Mouse (Mus musculus) CH12.LX (cell line): ENCODE data around the gene Selp. TPM values are rescaled to one million over a fixed set of nuclear protein-coding genes. Genes with fewer than 3 reads are reported as not detected.

Source experiments
- DNase-seq: peaks from one replicate; pipeline ENCODE4 v3.0.0-alpha.2; 2013; ENCODE audit errors: extremely low read depth
- H3K27ac ChIP-seq: 2 replicates; pipeline ENCODE4 v1.5.1; 2012; ENCODE audit warnings: low read depth, mild to moderate bottlenecking, control low read depth, moderate library complexity; ENCODE audit not compliant: insufficient read depth
- H3K27me3 ChIP-seq: replicated peaks from 2 replicates; pipeline ENCODE3; 2012; ENCODE audit warnings: inconsistent platforms
- H3K36me3 ChIP-seq, 2 experiments: replicated peaks in 1 of 2; 2 replicates each; pipeline versions ENCODE3 to v1.6.1; 2012; ENCODE audit warnings: inconsistent platforms in 1 of 2, low read length in 1 of 2, mild to moderate bottlenecking in 1 of 2, mixed read lengths in 1 of 2, moderate library complexity in 1 of 2; ENCODE audit not compliant: control insufficient read depth in 1 of 2, insufficient read depth in 1 of 2
- H3K4me1 ChIP-seq, 2 experiments: 2 replicates each; pipeline ENCODE4 v1.6.1; 2012; ENCODE audit warnings: inconsistent platforms in 1 of 2, moderate library complexity in 1 of 2; ENCODE audit not compliant: insufficient read depth in 2 of 2, control insufficient read depth in 1 of 2
- H3K4me2 ChIP-seq: 2 replicates; pipeline ENCODE4 v1.6.1; 2012; ENCODE audit warnings: low read depth, mild to moderate bottlenecking, control low read depth; ENCODE audit not compliant: poor library complexity, insufficient read depth, severe bottlenecking
- H3K4me3 ChIP-seq, 3 experiments: fragments of 150-350 bp in 1 of 3; sonication (generic) in 1 of 3; replicated peaks in 1 of 3; 2 replicates each; pipeline versions ENCODE3 to v1.5.1; 2011 to 2012; ENCODE audit warnings: low read depth in 2 of 3, low read length in 2 of 3, mild to moderate bottlenecking in 2 of 3, moderate library complexity in 2 of 3, control low read depth in 1 of 3, improper control_type of control experiment in 1 of 3, inconsistent platforms in 1 of 3, mixed read lengths in 1 of 3; ENCODE audit not compliant: poor library complexity in 1 of 3
- H3K79me2 ChIP-seq: replicated peaks from 2 replicates; pipeline ENCODE4 v1.6.1; 2012; ENCODE audit warnings: mild to moderate bottlenecking, moderate library complexity; ENCODE audit not compliant: control insufficient read depth, poor library complexity, insufficient read depth, severe bottlenecking; ENCODE audit errors: extremely low read depth
- H3K9ac ChIP-seq: 2 replicates; pipeline ENCODE4 v1.6.1; 2012; ENCODE audit warnings: low read depth, mild to moderate bottlenecking, control low read depth, moderate library complexity; ENCODE audit not compliant: insufficient read depth
- H3K9me3 ChIP-seq: replicated peaks from 2 replicates; pipeline ENCODE3; 2012; ENCODE audit warnings: low read length, inconsistent platforms, mixed read lengths
- CHD1 ChIP-seq: IDR thresholded peaks from 2 replicates; pipeline ENCODE4 v1.6.1; 2012; ENCODE audit warnings: low read depth, low read length, improper control_type of control experiment, inconsistent platforms
- CHD2 ChIP-seq: IDR thresholded peaks from 2 replicates; pipeline ENCODE4 v1.6.1; 2011; ENCODE audit warnings: low read length, improper control_type of control experiment
- CTCF ChIP-seq, 2 experiments: IDR thresholded peaks in 1 of 2; conservative IDR thresholded peaks in 1 of 2; 2 replicates each; pipeline ENCODE4 v1.5.1; 2011 to 2012; ENCODE audit warnings: low read depth in 2 of 2, low read length in 2 of 2, improper control_type of control experiment in 1 of 2, inconsistent platforms in 1 of 2, mild to moderate bottlenecking in 1 of 2, moderate library complexity in 1 of 2
- E2F4 ChIP-seq: IDR thresholded peaks from 2 replicates; pipeline ENCODE4 v1.6.1; 2011; ENCODE audit warnings: low read depth, low read length, improper control_type of control experiment; ENCODE audit not compliant: insufficient replicate concordance
- EP300 ChIP-seq: IDR thresholded peaks from 2 replicates; pipeline ENCODE4 v1.6.1; 2011; ENCODE audit warnings: low read length, improper control_type of control experiment
- ETS1 ChIP-seq: conservative IDR thresholded peaks from 2 replicates; pipeline ENCODE4 v1.6.1; 2012; ENCODE audit warnings: low read depth, mild to moderate bottlenecking, inconsistent platforms, low read length, improper control_type of control experiment, moderate library complexity
- GABPA ChIP-seq: IDR thresholded peaks from 2 replicates; pipeline ENCODE4 v1.6.1; 2012; ENCODE audit warnings: low read depth, low read length, improper control_type of control experiment, inconsistent platforms; ENCODE audit not compliant: insufficient replicate concordance
- JUN ChIP-seq: IDR thresholded peaks from 2 replicates; pipeline ENCODE4 v1.6.1; 2011; ENCODE audit warnings: low read depth, mild to moderate bottlenecking, low read length, improper control_type of control experiment, moderate library complexity; ENCODE audit not compliant: insufficient read depth
- JUND ChIP-seq: conservative IDR thresholded peaks from 2 replicates; pipeline ENCODE4 v1.6.1; 2011; ENCODE audit warnings: low read depth, low read length, improper control_type of control experiment
- MAFK ChIP-seq: IDR thresholded peaks from 2 replicates; pipeline ENCODE4 v1.6.1; 2011; ENCODE audit warnings: low read length, improper control_type of control experiment; ENCODE audit not compliant: insufficient replicate concordance
- MAZ ChIP-seq: IDR thresholded peaks from 2 replicates; pipeline ENCODE4 v1.6.1; 2012; ENCODE audit warnings: low read depth, mild to moderate bottlenecking, inconsistent platforms, low read length, improper control_type of control experiment, moderate library complexity
- NELFE ChIP-seq: IDR thresholded peaks from 2 replicates; pipeline ENCODE4 v1.6.1; 2011; ENCODE audit warnings: low read depth, low read length, improper control_type of control experiment
- PAX5 ChIP-seq: IDR thresholded peaks from 2 replicates; pipeline ENCODE4 v1.6.1; 2012; ENCODE audit warnings: low read length, inconsistent platforms, mixed read lengths
- RCOR1 ChIP-seq: conservative IDR thresholded peaks from 2 replicates; pipeline ENCODE4 v1.6.1; 2012; ENCODE audit warnings: low read depth, mild to moderate bottlenecking, inconsistent platforms, low read length, improper control_type of control experiment
- SIN3A ChIP-seq: IDR thresholded peaks from 2 replicates; pipeline ENCODE4 v1.6.1; 2012; ENCODE audit warnings: low read length, improper control_type of control experiment, inconsistent platforms
- SMC3 ChIP-seq: IDR thresholded peaks from 2 replicates; pipeline ENCODE4 v1.6.1; 2011; ENCODE audit warnings: low read depth, low read length, improper control_type of control experiment
- TCF12 ChIP-seq: IDR thresholded peaks from 2 replicates; pipeline ENCODE4 v1.6.1; 2014; ENCODE audit warnings: low read depth, mild to moderate bottlenecking, inconsistent platforms, low read length, improper control_type of control experiment
- USF1 ChIP-seq: IDR thresholded peaks from 2 replicates; pipeline ENCODE4 v1.6.1; 2014; ENCODE audit warnings: low read depth, mild to moderate bottlenecking, inconsistent platforms, low read length, improper control_type of control experiment
- USF2 ChIP-seq: conservative IDR thresholded peaks from 2 replicates; pipeline ENCODE4 v1.6.1; 2011; ENCODE audit warnings: low read depth, low read length, improper control_type of control experiment
- ZC3H11A ChIP-seq: IDR thresholded peaks from 2 replicates; pipeline ENCODE4 v1.6.1; 2012; ENCODE audit warnings: low read depth, mild to moderate bottlenecking, inconsistent platforms, low read length, improper control_type of control experiment
- ZKSCAN1 ChIP-seq: IDR thresholded peaks from 2 replicates; pipeline ENCODE4 v1.6.1; 2012; ENCODE audit warnings: low read depth, inconsistent platforms, low read length, improper control_type of control experiment, borderline replicate concordance
- ZMIZ1 ChIP-seq: IDR thresholded peaks from 2 replicates; pipeline ENCODE4 v1.6.1; 2012; ENCODE audit warnings: low read depth, mild to moderate bottlenecking, inconsistent platforms, low read length, improper control_type of control experiment
- ZNF384 ChIP-seq: IDR thresholded peaks from 2 replicates; pipeline ENCODE4 v1.6.1; 2012; ENCODE audit warnings: low read depth, low read length, improper control_type of control experiment, inconsistent platforms
- dilution Hi-C: fragments of 300-500 bp; cut with MboI; formaldehyde crosslinking; loops from 2 replicates; pipeline ENCODE4 v1.14.3; 2020; ENCODE audit warnings: low sequenced_read_pairs; ENCODE audit not compliant: extremely low pct_unique_long_range_greater_than_20kb, extremely low pct_ligation_motif_present
- in situ Hi-C: fragments of 300-500 bp; cut with MboI; formaldehyde crosslinking; loops from 3 replicates; pipeline ENCODE4 v1.14.3; 2019; ENCODE audit warnings: low sequenced_read_pairs, low pct_ligation_motif_present, low pct_unique_long_range_greater_than_20kb, mixed read lengths
- polyA plus RNA-seq: library from polyadenylated mRNA; unstranded; fragments of >175 nt; gene quantifications from 2 replicates; pipeline ENCODE4 v1.2.1, GENCODE M21; 2012; ENCODE audit warnings: low read depth; ENCODE audit not compliant: insufficient read length
- total RNA-seq, 2 experiments: library from RNA; depleted of rRNA; stranded (reverse); fragments of 300-350 nt in 1 of 2; fragments of >200 nt in 1 of 2; gene quantifications; 2 replicates each; pipeline ENCODE4 v1.2.3; 2012 to 2014

Gene Selp
- total and polyA plus RNA-seq, 3 experiments: 0.21 to 0.43 TPM; not detected in 1

DNA sequence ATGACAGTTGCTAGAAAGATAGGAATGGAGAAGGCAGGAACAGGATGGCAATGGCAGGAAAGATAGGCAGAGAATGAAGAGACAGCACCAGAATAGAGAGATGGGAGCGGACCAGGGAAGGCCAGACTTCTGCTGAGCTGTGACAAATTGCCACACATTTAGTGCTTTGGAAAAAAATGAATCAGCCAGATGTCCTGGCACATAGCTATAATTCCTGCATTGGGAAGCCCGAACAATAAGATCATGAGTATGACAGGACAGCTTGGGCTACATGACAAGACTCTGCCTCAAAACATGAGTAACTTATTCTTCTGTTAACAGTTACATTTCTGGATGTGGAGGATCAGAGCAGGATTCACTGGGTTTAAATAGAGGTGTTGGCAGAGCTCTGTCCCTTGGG, 44.7 kb downstream of the Selp start:
- Histone ChIP-seq H3K9ac (no peak overlapping the region), H3K4me1 (no peaks in the 10 kb centered on the region), H3K4me2 (no peak overlapping the region), H3K9me3 (no peaks in the 10 kb centered on the region), H3K79me2 (no peaks in the 10 kb centered on the region), H3K27me3 (peaks cover 20% of the 10 kb centered on the region), H3K27ac (no peak overlapping the region), H3K36me3 (no peaks in the 10 kb centered on the region), H3K4me3 (no peak overlapping the region)
- dilution Hi-C loops (no loop called here), in situ Hi-C loops (no loop called here)
- TF ChIP-seq RCOR1: no peak
- TF ChIP-seq ZKSCAN1: no peak
- TF ChIP-seq ZNF384: no peak
- TF ChIP-seq SMC3: no peak
- no peak for TF ChIP-seq ZC3H11A
- TF ChIP-seq NELFE: no peak
- no peak for TF ChIP-seq ZMIZ1
- TF ChIP-seq GABPA: no peak
- no peak for DNase-seq

GRCm38 (mm10) chr1:164162745-164163144, 47.7 kb downstream of the Selp start:
- H3K4me1 ChIP-seq: no peaks in the 10 kb centered on the region
- no peak for DNase-seq
- no peaks in the 10 kb centered on the region for H3K36me3 ChIP-seq
- dilution Hi-C loops: no loop called here
- H3K9ac ChIP-seq: no peak overlapping the region
- peaks cover 12% of the 10 kb centered on the region for H3K27me3 ChIP-seq
- no peak overlapping the region for H3K4me2 ChIP-seq
- H3K27ac ChIP-seq: no peak overlapping the region
- no peak overlapping the region for H3K4me3 ChIP-seq
- in situ Hi-C loops: no loop called here
- H3K9me3 ChIP-seq: no peaks in the 10 kb centered on the region
- no peak for TF ChIP-seq USF2
- TF ChIP-seq CHD2: no peak
- no peak for TF ChIP-seq JUND
- no peak for TF ChIP-seq ZKSCAN1
- no peaks in the 10 kb centered on the region for H3K79me2 ChIP-seq

DNA sequence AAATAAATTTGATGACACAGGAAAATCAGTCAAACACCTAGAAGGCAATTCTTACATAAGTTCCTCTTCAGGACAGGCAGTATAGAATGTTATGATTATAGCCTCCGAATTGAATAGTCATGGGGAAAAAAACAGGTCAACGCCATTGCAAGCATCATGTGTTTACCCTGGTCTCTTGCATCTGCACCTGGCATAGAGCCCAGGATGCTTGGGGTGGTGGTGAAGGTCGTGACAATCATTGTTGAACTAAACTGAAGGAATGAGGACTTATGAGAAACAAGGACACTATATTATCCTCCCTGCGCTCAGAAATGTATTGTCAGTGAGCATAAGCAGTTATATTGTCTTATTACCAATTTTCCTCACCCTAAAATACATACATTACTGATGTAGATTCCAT, 53.8 kb downstream of the Selp start:
- TF ChIP-seq TCF12 (no peak), NELFE (no peak), CHD1 (no peak), MAZ (no peak), GABPA (no peak), ZC3H11A (no peak), JUN (no peak), ETS1 (no peak), EP300 (no peak), SMC3 (no peak), MAFK (no peak), ZMIZ1 (no peak), USF1 (no peak), ZKSCAN1 (no peak), SIN3A (no peak), PAX5 (no peak), CTCF (conservative IDR thresholded peaks at IDR 0.05 in 1 of 2, IDR thresholded peaks at IDR 0.05 in 1 of 2; ENCODE audit: low read depth in 2 of 2, low read length in 2 of 2) (no peak), E2F4 (no peak)
- no peak for DNase-seq
- Histone ChIP-seq H3K9ac (no peak overlapping the region), H3K4me1 (no peaks in the 10 kb centered on the region), H3K9me3 (no peaks in the 10 kb centered on the region), H3K4me3 (no peak overlapping the region), H3K27me3 (no peaks in the 10 kb centered on the region), H3K27ac (no peak overlapping the region), H3K79me2 (no peaks in the 10 kb centered on the region), H3K4me2 (no peak overlapping the region), H3K36me3 (no peaks in the 10 kb centered on the region)
- in situ Hi-C loops (no loop called here), dilution Hi-C loops (no loop called here)
